In the genomic region with DNA sequence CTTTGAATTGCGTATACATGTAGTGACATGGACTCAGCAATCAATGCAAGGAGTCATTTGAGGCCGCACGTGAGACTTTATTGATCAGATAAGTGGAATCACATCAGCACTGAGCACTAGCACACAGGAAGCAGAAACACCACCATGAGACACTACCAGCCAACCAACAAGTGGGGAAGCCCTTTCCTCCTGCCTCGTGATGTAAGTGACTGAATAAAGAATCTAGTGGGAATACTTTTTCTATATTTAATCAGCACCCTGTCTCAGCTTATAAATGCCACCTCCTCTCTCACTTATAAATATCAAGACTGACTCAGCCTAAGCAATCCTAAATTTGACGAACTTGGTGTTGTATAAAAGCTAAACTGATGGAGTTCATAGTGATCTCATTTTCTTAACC, we compare ENCODE assay signal across 14 mouse cellular contexts.
DNase-seq lines count a peak whose midpoint lies in the region.
"Had no signal": no experiment of that assay in that cellular context is flagged by ENCODE, and none has a peak within 500 bp of the region (broad histone marks: within the 10 kb centered on the region; RNA-seq: fewer than 3 reads in every experiment).

No protein-coding gene starts in this region.

- DNase-seq in left cerebral cortex, adult 11 months (ENCODE audit: low spot score): peak; percentile 33
- DNase-seq in left cerebral cortex, postnatal 10 days (ENCODE audit: extremely low spot score in 1 of 2, low spot score in 2 of 2): no peak
- peak; percentile 34 for DNase-seq in right cerebral cortex, postnatal 25 days
- no peak for DNase-seq in right cerebral cortex, postnatal 4 days
- DNase-seq in right cerebral cortex, postnatal 36 days (ENCODE audit: low spot score in 2 of 2): peak; percentile 33 to 68
- no peak for DNase-seq in adipocyte (ENCODE audit: low spot score)
- DNase-seq: adrenal gland, adult 2 months; adrenal gland, postnatal 25 days; cerebellum, adult 2 months; cerebellum, postnatal 10 days; forebrain, postnatal 0 days; gastrocnemius, postnatal 14 days; heart, adult 2 months; heart, postnatal 14 days had no signal

- intact Hi-C loops in left cerebral cortex, postnatal 10 days (cut with DNase I): no loop called here

Comparison
In these comparisons a context has a peak if more than half of its experiments do, and no peak if none do; other contexts are left out.
1. DNase-seq: peak in left cerebral cortex, adult 11 months (single experiment), right cerebral cortex, postnatal 25 days (single experiment) and right cerebral cortex, postnatal 36 days (2 of 2); none in left cerebral cortex, postnatal 10 days (0 of 2), right cerebral cortex, postnatal 4 days (single experiment) and adipocyte (single experiment).